Mouse (Mus musculus) liver, postnatal 0 days (tissue): Measurements from ENCODE around the gene Rnf43.

Experiments used
- CTCF ChIP-seq: sonication (generic); IDR thresholded peaks from 2 replicates; pipeline ENCODE4 v1.5.1; 2016; ENCODE audit warnings: antibody characterized with exemption, low read depth
- EP300 ChIP-seq: IDR thresholded peaks from 2 replicates; pipeline ENCODE4 v1.6.1; 2016; ENCODE audit warnings: antibody characterized with exemption, low read depth, mild to moderate bottlenecking

DNA sequence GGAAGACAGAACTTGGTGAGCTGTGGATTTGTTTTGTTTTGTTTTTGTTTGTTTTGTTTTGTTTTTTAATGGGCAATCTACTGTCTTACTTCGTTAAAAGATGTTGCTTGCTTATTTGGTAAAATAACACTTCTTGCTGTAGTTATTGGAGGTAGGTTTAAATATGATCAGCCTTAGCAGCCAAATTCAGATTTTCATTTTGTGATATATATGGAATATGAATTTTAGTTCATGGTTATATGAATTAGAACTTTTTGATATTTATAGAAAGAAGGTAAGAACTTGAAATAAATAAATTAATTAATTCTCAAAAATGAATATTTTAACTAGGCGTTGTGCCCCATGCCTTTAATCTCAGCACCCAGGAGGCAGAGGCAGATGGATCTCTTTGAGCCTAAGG is 3.1 kb downstream of the Rnf43 start:
- TF ChIP-seq CTCF, result no peak
- no peak for TF ChIP-seq EP300
